In genomic region chr7:80501006-80501405, GRCm38 (mm10) we compare ENCODE assay signal across 18 mouse cellular contexts. TPM values are rescaled to one million over a fixed set of nuclear protein-coding genes. Genes with fewer than 3 reads are reported as not detected.
DNase-seq lines count a peak whose midpoint lies in the region; ATAC-seq and TF ChIP-seq lines count a peak whose summit lies in the region.
"Had no signal": no experiment of that assay in that cellular context is flagged by ENCODE, and none has a peak within 500 bp of the region (broad histone marks: within the 10 kb centered on the region; RNA-seq: fewer than 3 reads in every experiment).

No protein-coding gene starts in this region.

- no peaks in the 10 kb centered on the region for H3K79me2 ChIP-seq in heart, adult 2 months (replicated peaks; ENCODE audit: control insufficient read depth, insufficient read depth, low read length)
- H3K79me2 ChIP-seq in MEL (ENCODE audit: control insufficient read depth, insufficient read depth, low read length, poor library complexity) = no peaks in the 10 kb centered on the region

- no peaks in the 10 kb centered on the region for H3K9me3 ChIP-seq in limb, embryonic 12.5 days
- H3K9me3 ChIP-seq in limb, embryonic 10.5 days (replicated peaks) = no peaks in the 10 kb centered on the region
- H3K9me3 ChIP-seq in MEL (replicated peaks; ENCODE audit: insufficient read depth, low read length) = no peaks in the 10 kb centered on the region
- H3K9me3 ChIP-seq: hindbrain, embryonic 15.5 days; midbrain, embryonic 12.5 days; stomach, embryonic 15.5 days had no signal

- TF ChIP-seq CTCF in heart, adult 2 months (IDR thresholded peaks at IDR 0.05) = no peak
- TF ChIP-seq CTCF in MEL (IDR thresholded peaks at IDR 0.05 in 2 of 3, conservative IDR thresholded peaks at IDR 0.05 in 1 of 3; ENCODE audit: control insufficient read depth in 1 of 3, insufficient read depth in 1 of 3, low read depth in 2 of 3, low read length in 3 of 3, poor library complexity in 1 of 3, severe bottlenecking in 1 of 3) = no peak

- no peak for ATAC-seq in limb, embryonic 12.5 days (ENCODE audit: insufficient number of reproducible peaks, insufficient read depth, low FRiP score, low TSS enrichment, low read depth)
- ATAC-seq in megakaryocyte, adult 5-6 weeks (ENCODE audit: poor library complexity, severe bottlenecking) = peak; percentile 91

- TF ChIP-seq POLR2A in heart, adult 2 months (IDR thresholded peaks at IDR 0.05; ENCODE audit: insufficient read depth, low read depth, low read length) = no peak
- no peak for TF ChIP-seq POLR2A in MEL (IDR thresholded peaks at IDR 0.05; ENCODE audit: control insufficient read depth in 1 of 2, insufficient read depth in 1 of 2, low read depth in 1 of 2, low read length in 2 of 2, poor library complexity in 1 of 2)

- no peak overlapping the region for H3K4me3 ChIP-seq in heart, adult 2 months
- no peak overlapping the region for H3K4me3 ChIP-seq in limb, embryonic 12.5 days (replicated peaks)
- no peak overlapping the region for H3K4me3 ChIP-seq in limb, embryonic 10.5 days
- H3K4me3 ChIP-seq in MEL (ENCODE audit: control insufficient read depth in 1 of 2, insufficient read depth in 1 of 2, low read depth in 2 of 2, low read length in 2 of 2) = no peak overlapping the region
- H3K4me3 ChIP-seq: erythroblast, embryonic 14.5 days; hindbrain, embryonic 15.5 days; midbrain, embryonic 12.5 days; stomach, embryonic 15.5 days had no signal

- intact Hi-C loops in heart, adult 2 months (cut with DNase I) = no loop called here

- no peak overlapping the region for H3K9ac ChIP-seq in heart, adult 2 months (ENCODE audit: low read depth, low read length)
- no peak overlapping the region for H3K9ac ChIP-seq in limb, embryonic 12.5 days (replicated peaks)
- no peak overlapping the region for H3K9ac ChIP-seq in MEL (ENCODE audit: control insufficient read depth, low read depth, low read length, poor library complexity, severe bottlenecking)
- H3K9ac ChIP-seq: forebrain, postnatal 0 days; hindbrain, embryonic 15.5 days; liver, embryonic 14.5 days; midbrain, embryonic 12.5 days; stomach, embryonic 15.5 days had no signal

- 50% methylated on average over 7 of the region's 7 CpGs for WGBS in heart, adult 2 months
- WGBS in limb, embryonic 12.5 days = 91% methylated on average over 7 of the region's 7 CpGs
- 91% methylated on average over 7 of the region's 7 CpGs for WGBS in limb, embryonic 10.5 days

- H3K36me3 ChIP-seq in heart, adult 2 months (ENCODE audit: control insufficient read depth, insufficient read depth, low read length) = no peaks in the 10 kb centered on the region; the same call in 1 of the 2 replicates
- peaks cover 71% of the 10 kb centered on the region for H3K36me3 ChIP-seq in limb, embryonic 12.5 days
- peaks cover 87% of the 10 kb centered on the region for H3K36me3 ChIP-seq in limb, embryonic 10.5 days
- peaks cover 44 to 61% of the 10 kb centered on the region in 2 experiments for H3K36me3 ChIP-seq in MEL (ENCODE audit: control insufficient read depth in 1 of 2, insufficient read depth in 2 of 2, low read length in 2 of 2)

- TF ChIP-seq EP300 in heart, adult 2 months (IDR thresholded peaks at IDR 0.05; ENCODE audit: insufficient read depth, low read depth, low read length) = no peak
- no peak for TF ChIP-seq EP300 in MEL (IDR thresholded peaks at IDR 0.05; ENCODE audit: low read depth in 1 of 2, low read length in 2 of 2)

- no peaks in the 10 kb centered on the region for H3K27me3 ChIP-seq in heart, adult 2 months (ENCODE audit: control insufficient read depth, insufficient read depth, low read length)
- no peaks in the 10 kb centered on the region for H3K27me3 ChIP-seq in limb, embryonic 12.5 days
- no peaks in the 10 kb centered on the region for H3K27me3 ChIP-seq in limb, embryonic 10.5 days (ENCODE audit: low read depth, poor library complexity, severe bottlenecking)
- no peaks in the 10 kb centered on the region for H3K27me3 ChIP-seq in MEL (ENCODE audit: control insufficient read depth in 1 of 2, insufficient read depth in 2 of 2, low read length in 2 of 2)
- H3K27me3 ChIP-seq: hindbrain, embryonic 15.5 days; midbrain, embryonic 12.5 days; stomach, embryonic 15.5 days had no signal

- peak; percentile 76 for DNase-seq in heart, adult 11 months
- DNase-seq in heart, adult 2 months = no peak
- DNase-seq in limb, embryonic 10.5 days (ENCODE audit: low spot score) = no peak
- DNase-seq in MEL (ENCODE audit: low read depth, low spot score) = peak; percentile 38
- DNase-seq in left cerebral cortex, adult 9 months (ENCODE audit: low spot score in 2 of 2) = no peak
- DNase-seq in cerebellum, postnatal 14 days = no peak
- DNase-seq: cerebellum, adult 9-10 months; forebrain, postnatal 0 days; gastrocnemius, postnatal 10 days; kidney, adult 2 months; thymus, postnatal 25 days had no signal

- H3K27ac ChIP-seq in heart, adult 2 months = no peak overlapping the region
- 0 out of 2 replicates have a peak overlapping the region, but pooled peaks have one; percentile 12 for H3K27ac ChIP-seq in limb, embryonic 12.5 days
- H3K27ac ChIP-seq in limb, embryonic 10.5 days = no peak overlapping the region
- peak overlapping the region; percentile 11 for H3K27ac ChIP-seq in MEL (ENCODE audit: control insufficient read depth, low read depth, low read length)
- H3K27ac ChIP-seq: hindbrain, embryonic 15.5 days; liver, embryonic 14.5 days; midbrain, embryonic 12.5 days; stomach, embryonic 15.5 days had no signal

- no peak overlapping the region for H3K4me2 ChIP-seq in limb, embryonic 12.5 days
- H3K4me2 ChIP-seq: hindbrain, embryonic 15.5 days; midbrain, embryonic 12.5 days; stomach, embryonic 15.5 days had no signal

- no peak for TF ChIP-seq RAD21 in MEL (IDR thresholded peaks at IDR 0.05; ENCODE audit: low read depth, low read length)

- H3K4me1 ChIP-seq in heart, adult 2 months (ENCODE audit: control insufficient read depth, insufficient read depth, low read length) = no peaks in the 10 kb centered on the region; the same call in 1 of the 2 replicates
- H3K4me1 ChIP-seq in limb, embryonic 12.5 days (replicated peaks) = no peaks in the 10 kb centered on the region
- H3K4me1 ChIP-seq in limb, embryonic 10.5 days = no peaks in the 10 kb centered on the region
- H3K4me1 ChIP-seq in MEL (ENCODE audit: control insufficient read depth in 1 of 2, insufficient read depth in 2 of 2, low read length in 2 of 2) = peaks cover 24 to 27% of the 10 kb centered on the region in 2 experiments
- H3K4me1 ChIP-seq: hindbrain, embryonic 15.5 days; midbrain, embryonic 12.5 days; stomach, embryonic 15.5 days had no signal

TF ChIP-seq in MEL, 35 proteins besides CTCF, POLR2A, EP300 and RAD21:
- no peak for TF ChIP-seq MAFK (IDR thresholded peaks at IDR 0.05; ENCODE audit: borderline replicate concordance, low read depth, low read length)
- TF ChIP-seq KAT2A (conservative IDR thresholded peaks at IDR 0.05; ENCODE audit: low read depth, low read length) = no peak
- no peak for TF ChIP-seq UBTF (IDR thresholded peaks at IDR 0.05; ENCODE audit: borderline replicate concordance, insufficient read depth, low read depth, low read length)
- TF ChIP-seq ELF1 (IDR thresholded peaks at IDR 0.05; ENCODE audit: low read depth, low read length) = no peak
- TF ChIP-seq MAX (IDR thresholded peaks at IDR 0.05; ENCODE audit: low read length) = no peak
- no peak for TF ChIP-seq MEF2A (IDR thresholded peaks at IDR 0.05; ENCODE audit: extremely low read depth, insufficient replicate concordance, low read depth, low read length, poor library complexity, severe bottlenecking)
- TF ChIP-seq TAL1 (IDR thresholded peaks at IDR 0.05; ENCODE audit: low read length) = no peak
- no peak for TF ChIP-seq ZKSCAN1 (IDR thresholded peaks at IDR 0.05; ENCODE audit: low read depth, low read length)
- no peak for TF ChIP-seq CHD1 (IDR thresholded peaks at IDR 0.05; ENCODE audit: low read depth, low read length)
- TF ChIP-seq SIN3A (IDR thresholded peaks at IDR 0.05; ENCODE audit: low read length) = no peak
- TF ChIP-seq MYC (IDR thresholded peaks at IDR 0.05; ENCODE audit: low read depth, low read length) = no peak
- no peak for TF ChIP-seq MXI1 (IDR thresholded peaks at IDR 0.05; ENCODE audit: low read depth, low read length)
- TF ChIP-seq E2F4 (IDR thresholded peaks at IDR 0.05; ENCODE audit: borderline replicate concordance, low read depth, low read length) = no peak
- TF ChIP-seq POLR2AphosphoS2 (IDR thresholded peaks at IDR 0.05; ENCODE audit: low read length) = no peak
- no peak for TF ChIP-seq POLR2AphosphoS5 (IDR thresholded peaks at IDR 0.05; ENCODE audit: borderline replicate concordance, low read depth, low read length)
- TF ChIP-seq ETS1 (IDR thresholded peaks at IDR 0.05; ENCODE audit: low read depth, low read length) = no peak

RNA-seq across cellular contexts. Expression of gene Blm, which starts 33.9 kb away (rescaled TPM):
- total RNA-seq in heart, adult 2 months (2021) = 1 to 10 TPM in 1 of 2 experiments, under 1 TPM in 1; 0.91 to 1.3 TPM
- polyA plus RNA-seq in heart, adult 2 months (2012; rRNA removed) = 0.59 and 0.67 TPM in 2 replicates
- polyA plus RNA-seq in limb, embryonic 12.5 days (2016; fragmentation: Nextera tagmentation; extraction: Ambion mirVana) = 42.1 and 45.3 TPM in 2 replicates
- polyA plus RNA-seq in limb, embryonic 10.5 days (2016; fragmentation: Nextera tagmentation; extraction: Ambion mirVana) = 54.5 and 58.2 TPM in 2 replicates
- 24.6 and 28.5 TPM in 2 replicates for total RNA-seq in MEL (2012; rRNA removed)
- polyA plus RNA-seq in MEL (2012; ENCODE audit: insufficient read depth in 1 of 2, insufficient read length in 2 of 2, low read depth in 1 of 2, low replicate concordance in 2 of 2, missing spikeins in 1 of 2) = 10 to 100 TPM; 52.0 to 83.8 TPM
- 38.8 and 45.4 TPM in 2 replicates for total RNA-seq in megakaryocyte, adult 5-6 weeks (2015)
- 27.1 and 30.9 TPM in 2 replicates for total RNA-seq in megakaryocyte, adult 5-6 weeks (2017)

Comparison
In these comparisons a context has a peak if more than half of its experiments do, and no peak if none do; other contexts are left out.
1. DNase-seq: peak in heart, adult 11 months (single experiment) and MEL (single experiment); none in heart, adult 2 months (0 of 2), limb, embryonic 10.5 days (single experiment), left cerebral cortex, adult 9 months (0 of 2) and cerebellum, postnatal 14 days (0 of 2).
2. H3K27ac ChIP-seq: peak in limb, embryonic 12.5 days (single experiment) and MEL (single experiment); none in heart, adult 2 months (single experiment) and limb, embryonic 10.5 days (single experiment).
3. RNA of gene Blm, which starts 33.9 kb away (polyA plus RNA-seq): 52.0 to 83.8 TPM in MEL, 54.5 to 58.2 TPM in limb, embryonic 10.5 days and 42.1 to 45.3 TPM in limb, embryonic 12.5 days; 0.59 to 0.67 TPM in heart, adult 2 months; every median in the first group is over 10 times any median in the second.